Mouse (Mus musculus) Patski (cell line): ENCODE results near the gene Bard1. TPM values are rescaled to one million over a fixed set of nuclear protein-coding genes. Genes with fewer than 3 reads are reported as not detected.

Source experiments
- ATAC-seq: fragments of 100-300 bp; one replicate; pipeline ENCODE4 v1.8.0; 2021
- CTCF ChIA-PET: fragments of 350-600 bp; sonication (Branson Sonifier 250); formaldehyde crosslinking; loops from one replicate; lab custom pipeline; 2022; ENCODE audit warnings: inconsistent platforms; lab: Charles Lee
- POLR2A ChIA-PET: fragments of 350-600 bp; sonication (Branson Sonifier 250); formaldehyde crosslinking; loops from one replicate; lab custom pipeline; 2022; ENCODE audit warnings: antibody characterized with exemption, inconsistent platforms; lab: Charles Lee
- DNase-seq: peaks from one replicate; pipeline ENCODE4 v3.0.0-alpha.2; 2011; ENCODE audit warnings: low read depth, low spot score
- H3K27me3 ChIP-seq: fragments of 371-371 bp; one replicate; pipeline ENCODE4 v1.5.1; 2021
- CTCF ChIP-seq: fragments of 100-300 bp; IDR thresholded peaks from one replicate; pipeline ENCODE4 v1.5.1; 2021
- in situ Hi-C: fragments of 300-500 bp; cut with MboI; formaldehyde crosslinking; loops from 3 replicates; pipeline ENCODE4 v1.11.1; 2018; ENCODE audit warnings: low pct_unique_long_range_greater_than_20kb, mixed read lengths
- polyA plus RNA-seq: library from polyadenylated mRNA; unstranded; gene quantifications from one replicate; pipeline ENCODE4 v1.2.3, GENCODE M21; 2021

Gene Bard1
- polyA plus RNA-seq, 1 experiment from 2014 or later = 3.7 TPM

DNA sequence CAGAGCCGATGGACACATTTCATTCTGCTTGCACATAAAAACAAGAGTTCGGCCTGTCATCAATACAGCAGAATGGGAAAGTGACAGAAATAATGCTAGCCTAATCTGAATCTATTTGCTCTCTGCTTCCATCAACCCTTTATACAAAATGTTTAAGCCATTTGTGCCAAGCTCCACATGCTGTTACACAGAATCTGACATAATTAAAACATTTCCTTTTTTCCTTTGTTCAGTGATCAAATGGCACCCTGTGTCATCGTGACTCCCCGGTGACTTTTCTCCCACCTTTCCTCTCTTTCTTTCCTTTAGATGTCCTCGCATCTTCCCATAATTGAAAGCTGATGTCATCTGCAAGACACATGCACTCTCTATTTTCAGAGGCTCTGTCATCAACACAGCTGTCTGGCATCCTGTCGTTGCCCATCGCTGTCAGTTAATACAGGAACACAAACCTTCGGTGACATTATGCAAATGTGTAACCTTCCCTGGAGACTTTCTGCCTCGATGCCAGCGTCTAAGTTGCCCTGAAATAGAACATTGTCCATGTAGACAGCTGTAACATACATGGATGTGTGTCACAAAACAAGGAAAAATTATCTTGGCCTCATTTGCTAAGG lies 105.5 kb downstream of the Bard1 start:
- no peak for TF ChIP-seq CTCF
- POLR2A ChIA-PET = no interaction called here
- no peak for DNase-seq
- in situ Hi-C loops = no loop called here
- ATAC-seq = no peak
- no peaks in the 10 kb centered on the region for H3K27me3 ChIP-seq
- CTCF ChIA-PET = no interaction called here

DNA sequence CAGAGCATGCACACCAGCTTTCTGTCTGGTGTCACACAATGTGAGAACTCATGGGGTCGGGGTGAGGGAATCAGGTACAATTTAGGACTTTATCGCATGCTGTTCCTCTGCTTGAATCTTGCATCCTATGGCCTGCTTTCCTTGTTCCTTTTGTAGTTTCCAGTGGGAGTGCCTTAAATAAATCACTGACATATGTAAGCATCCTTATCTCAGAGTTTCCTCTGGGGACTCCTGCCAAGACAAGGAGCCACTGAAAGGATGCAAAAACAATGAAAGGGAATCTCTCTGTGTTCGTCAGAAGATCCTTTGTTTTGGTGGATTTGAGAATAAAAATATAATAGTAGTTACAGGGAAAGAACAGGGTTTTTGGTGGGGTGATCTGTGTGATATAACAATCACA lies 106.2 kb downstream of the Bard1 start:
- TF ChIP-seq CTCF = no peak
- H3K27me3 ChIP-seq = no peaks in the 10 kb centered on the region
- CTCF ChIA-PET = no interaction called here
- ATAC-seq = no peak
- no peak for DNase-seq
- in situ Hi-C loops = no loop called here
- POLR2A ChIA-PET = no interaction called here
